In genomic region chr1:58504577-58505254, GRCm38 (mm10) we compare ENCODE assay signal across 8 mouse cellular contexts. TPM values are rescaled to one million over a fixed set of nuclear protein-coding genes. Genes with fewer than 3 reads are reported as not detected.
DNase-seq lines count a peak whose midpoint lies in the region; ATAC-seq and TF ChIP-seq lines count a peak whose summit lies in the region.

TSS of gene Orc2 (minus strand) at chr1:58505109.

- H3K9ac ChIP-seq in forebrain, embryonic 16.5 days (replicated peaks; ENCODE audit: low read depth, low read length), result peak within 1 kb of the TSS; percentile 86
- H3K9ac ChIP-seq in lung, embryonic 14.5 days, result peak within 1 kb of the TSS; percentile 92

- ATAC-seq in G1E (ENCODE audit: extremely low read depth, insufficient number of reproducible peaks, low FRiP score, poor library complexity, severe bottlenecking), result peak; percentile 90
- ATAC-seq in forebrain, embryonic 16.5 days, result peak; percentile 100
- peak; percentile 100 for ATAC-seq in lung, embryonic 14.5 days (ENCODE audit: insufficient read depth)

- TF ChIP-seq POLR2A in olfactory bulb, adult 2 months (IDR thresholded peaks at IDR 0.05; ENCODE audit: insufficient read depth, low read depth, low read length), result peak; percentile 79
- TF ChIP-seq POLR2A in thymus, adult 2 months (IDR thresholded peaks at IDR 0.05; ENCODE audit: control insufficient read depth, extremely low read depth, insufficient read depth, low read length, poor library complexity), result peak; percentile 64

- peak; percentile 98 for DNase-seq in G1E (ENCODE audit: low spot score)
- peak; percentile 92 to 94 for DNase-seq in cerebellum, adult 18-20 months
- peak; percentile 88 for DNase-seq in heart, postnatal 36 days
- DNase-seq in layer of hippocampus, adult 2 months (ENCODE audit: low spot score in 2 of 2), result peak; percentile 91 to 96
- peak; percentile 96 for DNase-seq in lung, embryonic 14.5 days
- peak; percentile 90 for DNase-seq in thymus, adult 2 months

- H3K4me1 ChIP-seq in G1E (ENCODE audit: insufficient read depth, low read depth, low read length), result peaks cover 20% of the 10 kb centered on the region
- peaks cover 18% of the 10 kb centered on the region for H3K4me1 ChIP-seq in forebrain, embryonic 16.5 days (replicated peaks; ENCODE audit: control insufficient read depth, insufficient read depth, low read length)
- 0 out of 2 replicates have a peak, but pooled peaks cover 6% of the 10 kb centered on the region for H3K4me1 ChIP-seq in lung, embryonic 14.5 days (ENCODE audit: insufficient read depth)
- peaks cover 4% of the 10 kb centered on the region for H3K4me1 ChIP-seq in olfactory bulb, adult 2 months (ENCODE audit: control insufficient read depth, insufficient read depth, low read length)
- peaks cover 2% of the 10 kb centered on the region for H3K4me1 ChIP-seq in thymus, adult 2 months (replicated peaks; ENCODE audit: control insufficient read depth, insufficient read depth, low read length)

- no peaks in the 10 kb centered on the region for H3K27me3 ChIP-seq in G1E (ENCODE audit: insufficient read depth, low read length)
- H3K27me3 ChIP-seq in forebrain, embryonic 16.5 days (replicated peaks; ENCODE audit: control insufficient read depth, insufficient read depth, low read length), result no peaks in the 10 kb centered on the region
- no peaks in the 10 kb centered on the region for H3K27me3 ChIP-seq in lung, embryonic 14.5 days (ENCODE audit: insufficient read depth, low read length)
- no peaks in the 10 kb centered on the region for H3K27me3 ChIP-seq in thymus, adult 2 months (ENCODE audit: control insufficient read depth, insufficient read depth, low read length)

- H3K4me3 ChIP-seq in G1E (ENCODE audit: low read depth, low read length), result peak within 1 kb of the TSS; percentile 86
- peak within 1 kb of the TSS; percentile 100 for H3K4me3 ChIP-seq in forebrain, embryonic 16.5 days (replicated peaks; ENCODE audit: low read length)
- peak within 1 kb of the TSS; percentile 88 for H3K4me3 ChIP-seq in layer of hippocampus, adult 2 months
- H3K4me3 ChIP-seq in lung, embryonic 14.5 days (ENCODE audit: low read depth, low read length), result peak within 1 kb of the TSS; percentile 93
- H3K4me3 ChIP-seq in olfactory bulb, adult 2 months (ENCODE audit: insufficient read depth, low read depth, low read length), result peak within 1 kb of the TSS; percentile 91
- peak within 1 kb of the TSS; percentile 87 for H3K4me3 ChIP-seq in thymus, adult 2 months (ENCODE audit: control insufficient read depth, insufficient read depth, low read length)

- WGBS in forebrain, embryonic 16.5 days, result under 1% methylated on average over 56 of the region's 64 CpGs
- under 1% methylated on average over 61 of the region's 64 CpGs for WGBS in lung, embryonic 14.5 days
- under 1% methylated on average over 64 of the region's 64 CpGs for WGBS in olfactory bulb, adult 2 months
- WGBS in thymus, adult 2 months, result under 1% methylated on average over 64 of the region's 64 CpGs

- intact Hi-C loops in heart, postnatal 36 days (cut with DNase I), result no loop called here

- peak within 1 kb of the TSS; percentile 77 for H3K27ac ChIP-seq in forebrain, embryonic 16.5 days (ENCODE audit: low read length)
- H3K27ac ChIP-seq in layer of hippocampus, adult 2 months, result peak within 1 kb of the TSS; percentile 80
- peak within 1 kb of the TSS; percentile 86 for H3K27ac ChIP-seq in lung, embryonic 14.5 days (ENCODE audit: low read depth)
- no peak within 1 kb of the TSS; the same call in 1 of the 2 replicates for H3K27ac ChIP-seq in olfactory bulb, adult 2 months (ENCODE audit: insufficient read depth, low read depth, low read length)
- H3K27ac ChIP-seq in thymus, adult 2 months (ENCODE audit: control insufficient read depth, insufficient read depth, low read length), result no peak within 1 kb of the TSS

- TF ChIP-seq CTCF in G1E (IDR thresholded peaks at IDR 0.05; ENCODE audit: low read depth, low read length), result no peak
- no peak; the same call in 1 of the 2 replicates for TF ChIP-seq CTCF in layer of hippocampus, adult 2 months (conservative IDR thresholded peaks at IDR 0.05)
- no peak for TF ChIP-seq CTCF in lung, embryonic 14.5 days (IDR thresholded peaks at IDR 0.05; ENCODE audit: low read depth)
- TF ChIP-seq CTCF in olfactory bulb, adult 2 months (IDR thresholded peaks at IDR 0.05; ENCODE audit: insufficient read depth, low read depth, low read length), result no peak
- TF ChIP-seq CTCF in thymus, adult 2 months (IDR thresholded peaks at IDR 0.05; ENCODE audit: borderline replicate concordance, control insufficient read depth, extremely low read depth, insufficient read depth, low read length, poor library complexity), result 0 out of 2 replicates have a peak, but pooled peaks have one; percentile 12

- H3K4me2 ChIP-seq in forebrain, embryonic 16.5 days (ENCODE audit: low read length), result peak within 1 kb of the TSS; percentile 94
- peak within 1 kb of the TSS; percentile 89 for H3K4me2 ChIP-seq in lung, embryonic 14.5 days

- H3K9me3 ChIP-seq in G1E (replicated peaks), result peaks cover 40% of the 10 kb centered on the region
- H3K9me3 ChIP-seq in forebrain, embryonic 16.5 days (ENCODE audit: control insufficient read depth, low read length), result peaks cover 15% of the 10 kb centered on the region
- H3K9me3 ChIP-seq in lung, embryonic 14.5 days (ENCODE audit: low read depth, low read length), result peaks cover 33% of the 10 kb centered on the region

- peaks cover 29% of the 10 kb centered on the region for H3K36me3 ChIP-seq in G1E (replicated peaks)
- peaks cover 13% of the 10 kb centered on the region for H3K36me3 ChIP-seq in forebrain, embryonic 16.5 days (ENCODE audit: control insufficient read depth, insufficient read depth)
- peaks cover 14% of the 10 kb centered on the region for H3K36me3 ChIP-seq in lung, embryonic 14.5 days (ENCODE audit: insufficient read depth)
- peaks cover 4% of the 10 kb centered on the region; the same call in 1 of the 2 replicates for H3K36me3 ChIP-seq in thymus, adult 2 months (ENCODE audit: control insufficient read depth, insufficient read depth, low read length)

RNA-seq across cellular contexts. Expression of gene Orc2, which starts in this region (rescaled TPM):
- total RNA-seq in G1E (2014; fragmentation: Nextera tagmentation), result 99.0 and 116 TPM in 2 replicates
- total RNA-seq in G1E (2017), result 104 and 146 TPM in 2 replicates
- 29.2 and 30.0 TPM in 2 replicates for polyA plus RNA-seq in G1E (2012)
- polyA plus RNA-seq in forebrain, embryonic 16.5 days (2015; fragmentation: Nextera tagmentation; extraction: Ambion mirVana), result 29.6 TPM in 2 replicates
- total RNA-seq in heart, postnatal 36 days (2021), result 10 to 100 TPM; 10.7 to 11.2 TPM
- total RNA-seq in layer of hippocampus, adult 2 months (2021), result 10 to 100 TPM; 24.7 to 27.9 TPM
- 38.0 and 40.8 TPM in 2 replicates for polyA plus RNA-seq in lung, embryonic 14.5 days (2014; fragmentation: Nextera tagmentation; extraction: Ambion mirVana)
- polyA plus RNA-seq in olfactory bulb, adult 2 months (2012; ENCODE audit: insufficient read depth, insufficient read length, low replicate concordance, missing spikeins), result not detected in 2 replicates
- 22.9 and 28.1 TPM in 2 replicates for polyA plus RNA-seq in thymus, adult 2 months (2012; rRNA removed)

Comparison
In these comparisons a context has a peak if more than half of its experiments do, and no peak if none do; other contexts are left out.
1. RNA of gene Orc2 (polyA plus RNA-seq): 38.0 to 40.8 TPM in lung, embryonic 14.5 days, 29.6 TPM in forebrain, embryonic 16.5 days, 29.2 to 30.0 TPM in G1E and 22.9 to 28.1 TPM in thymus, adult 2 months; not detected in olfactory bulb, adult 2 months; every median in the first group is over 10 times any median in the second.
2. H3K27ac ChIP-seq: peak in forebrain, embryonic 16.5 days (single experiment), layer of hippocampus, adult 2 months (single experiment) and lung, embryonic 14.5 days (single experiment); none in olfactory bulb, adult 2 months (single experiment) and thymus, adult 2 months (single experiment).
3. Peak in every context shown above with its lines, with median percentiles within 50 percentile points of each other: ATAC-seq, DNase-seq and H3K4me3 ChIP-seq.